Mouse (Mus musculus): ENCODE data around the gene Ubald1.

DNA sequence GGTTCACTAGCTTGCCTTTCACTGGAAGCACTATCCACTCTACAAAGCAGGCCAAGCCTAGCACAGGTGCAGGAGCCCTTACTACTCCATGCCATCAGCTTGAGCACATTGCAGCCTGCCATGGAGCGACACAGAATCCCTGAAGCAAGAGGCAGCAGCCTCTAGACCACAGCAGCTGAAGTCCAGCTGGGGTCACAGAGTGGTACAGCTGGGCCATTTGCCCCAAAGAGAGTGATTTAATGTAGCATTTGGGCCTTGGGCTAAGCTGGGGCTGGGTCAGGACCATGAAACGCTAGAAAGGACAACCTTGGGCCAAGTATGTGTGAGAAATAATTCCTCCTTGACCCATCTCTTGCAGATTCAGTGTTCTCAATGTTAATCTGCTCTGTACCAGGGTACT, 32.0 kb downstream of the Ubald1 start:
- TF ChIP-seq CTCF (conservative IDR thresholded peaks at IDR 0.05; ENCODE audit: insufficient read depth, insufficient read length, low read depth, low read length): no peak
- TF ChIP-seq POLR2A (IDR thresholded peaks at IDR 0.05; ENCODE audit: low read depth, low read length): no peak

Data from kidney, adult 2 months (tissue).